11 mouse cellular contexts compared by ENCODE assay signal in genomic region chr12:79821901-79822300, GRCm38 (mm10).
A peak's percentile ranks its signal among the peaks of the same experiment; 100 is the strongest.
DNase-seq lines count a peak whose midpoint lies in the region; ATAC-seq lines count a peak whose summit lies in the region.
"Had no signal": no experiment of that assay in that cellular context is flagged by ENCODE, and none has a peak within 500 bp of the region (broad histone marks: within the 10 kb centered on the region; RNA-seq: fewer than 3 reads in every experiment).

No protein-coding gene starts in this region.

- WGBS in forebrain, embryonic 14.5 days = 75% methylated on average over 5 of the region's 5 CpGs
- whole genome bisulfite sequencing in forebrain, embryonic 15.5 days = 68% methylated on average over 5 of the region's 5 CpGs
- 90% methylated on average over 5 of the region's 5 CpGs for WGBS in embryonic facial prominence, embryonic 10.5 days
- WGBS in neural tube, embryonic 15.5 days = 53% methylated on average over 5 of the region's 5 CpGs

- ATAC-seq in forebrain, embryonic 14.5 days = no peak
- no peak for ATAC-seq in forebrain, embryonic 15.5 days (replicated peaks)
- ATAC-seq in neural tube, embryonic 15.5 days (ENCODE audit: low FRiP score) = no peak

- no peak overlapping the region for H3K4me3 ChIP-seq in forebrain, embryonic 14.5 days (ENCODE audit: low read depth, low read length)
- H3K4me3 ChIP-seq in forebrain, embryonic 15.5 days = no peak overlapping the region
- H3K4me3 ChIP-seq in embryonic facial prominence, embryonic 10.5 days = no peak overlapping the region
- H3K4me3 ChIP-seq in neural tube, embryonic 15.5 days (replicated peaks) = no peak overlapping the region
- H3K4me3 ChIP-seq: limb, embryonic 13.5 days had no signal

- no peak overlapping the region for H3K9ac ChIP-seq in forebrain, embryonic 14.5 days (ENCODE audit: low read length)
- H3K9ac ChIP-seq in forebrain, embryonic 15.5 days (replicated peaks) = no peak overlapping the region
- no peak overlapping the region for H3K9ac ChIP-seq in neural tube, embryonic 15.5 days (replicated peaks)
- H3K9ac ChIP-seq: limb, embryonic 13.5 days had no signal

- DNase-seq in forebrain, embryonic 14.5 days (ENCODE audit: low spot score) = peak; percentile 38
- peak; percentile 48 to 52 for DNase-seq in layer of hippocampus, postnatal 10 days (ENCODE audit: low spot score in 2 of 2)
- DNase-seq in layer of hippocampus, adult 9-11 months = no peak
- no peak for DNase-seq in embryonic facial prominence, embryonic 10.5 days (ENCODE audit: low spot score)
- peak; percentile 80 for DNase-seq in heart, postnatal 4 days
- DNase-seq in adrenal gland, postnatal 4 days (ENCODE audit: low spot score in 2 of 2) = no peak
- DNase-seq: cerebellum, adult 18-20 months; thymus, postnatal 14 days had no signal

- no peak overlapping the region for H3K4me2 ChIP-seq in forebrain, embryonic 14.5 days (ENCODE audit: low read length)
- no peak overlapping the region for H3K4me2 ChIP-seq in forebrain, embryonic 15.5 days (replicated peaks)
- no peak overlapping the region for H3K4me2 ChIP-seq in neural tube, embryonic 15.5 days
- H3K4me2 ChIP-seq: limb, embryonic 13.5 days had no signal

- H3K36me3 ChIP-seq in forebrain, embryonic 14.5 days (ENCODE audit: control insufficient read depth, insufficient read depth, low read length) = no peaks in the 10 kb centered on the region
- no peaks in the 10 kb centered on the region for H3K36me3 ChIP-seq in forebrain, embryonic 15.5 days
- no peaks in the 10 kb centered on the region for H3K36me3 ChIP-seq in embryonic facial prominence, embryonic 10.5 days (replicated peaks)
- H3K36me3 ChIP-seq in neural tube, embryonic 15.5 days = no peaks in the 10 kb centered on the region
- H3K36me3 ChIP-seq: limb, embryonic 13.5 days had no signal

- H3K27me3 ChIP-seq in forebrain, embryonic 14.5 days (replicated peaks; ENCODE audit: control insufficient read depth, insufficient read depth, low read length) = no peaks in the 10 kb centered on the region
- H3K27me3 ChIP-seq in forebrain, embryonic 15.5 days = no peaks in the 10 kb centered on the region
- H3K27me3 ChIP-seq in embryonic facial prominence, embryonic 10.5 days (replicated peaks; ENCODE audit: low read depth, poor library complexity, severe bottlenecking) = peaks cover 14% of the 10 kb centered on the region
- H3K27me3 ChIP-seq in neural tube, embryonic 15.5 days (replicated peaks) = no peaks in the 10 kb centered on the region
- H3K27me3 ChIP-seq: limb, embryonic 13.5 days had no signal

- peaks cover 6% of the 10 kb centered on the region; the same call in 1 of the 2 replicates for H3K4me1 ChIP-seq in forebrain, embryonic 14.5 days (ENCODE audit: control insufficient read depth, insufficient read depth, low read length)
- peaks cover 9% of the 10 kb centered on the region for H3K4me1 ChIP-seq in forebrain, embryonic 15.5 days
- H3K4me1 ChIP-seq in embryonic facial prominence, embryonic 10.5 days = peaks cover 53% of the 10 kb centered on the region
- H3K4me1 ChIP-seq in neural tube, embryonic 15.5 days = peaks cover 12% of the 10 kb centered on the region; the same call in 1 of the 2 replicates

- H3K9me3 ChIP-seq in forebrain, embryonic 14.5 days (replicated peaks; ENCODE audit: control insufficient read depth, low read length) = no peaks in the 10 kb centered on the region
- no peaks in the 10 kb centered on the region for H3K9me3 ChIP-seq in forebrain, embryonic 15.5 days
- no peaks in the 10 kb centered on the region for H3K9me3 ChIP-seq in embryonic facial prominence, embryonic 10.5 days
- H3K9me3 ChIP-seq in neural tube, embryonic 15.5 days (replicated peaks) = no peaks in the 10 kb centered on the region
- H3K9me3 ChIP-seq: limb, embryonic 13.5 days had no signal

- no peak overlapping the region for H3K27ac ChIP-seq in forebrain, embryonic 14.5 days (ENCODE audit: low read depth, low read length)
- no peak overlapping the region for H3K27ac ChIP-seq in forebrain, embryonic 15.5 days (replicated peaks)
- 0 out of 2 replicates have a peak overlapping the region, but pooled peaks have one; percentile 20 for H3K27ac ChIP-seq in embryonic facial prominence, embryonic 10.5 days (replicated peaks)
- no peak overlapping the region for H3K27ac ChIP-seq in neural tube, embryonic 15.5 days (replicated peaks)
- H3K27ac ChIP-seq: limb, embryonic 13.5 days had no signal

Comparison
In these comparisons a context has a peak if more than half of its experiments do, and no peak if none do; other contexts are left out.
1. DNase-seq: peak in forebrain, embryonic 14.5 days (single experiment), layer of hippocampus, postnatal 10 days (2 of 2) and heart, postnatal 4 days (single experiment); none in layer of hippocampus, adult 9-11 months (single experiment), embryonic facial prominence, embryonic 10.5 days (single experiment) and adrenal gland, postnatal 4 days (0 of 2).